Mouse (Mus musculus) liver, embryonic 13.5 days (tissue): ENCODE data around the gene Rps27a. TPM values are rescaled to one million over a fixed set of nuclear protein-coding genes. Genes with fewer than 3 reads are reported as not detected.

Experiments
- ATAC-seq: fragments of 200-750 bp; cut with Nextera tagmentation; 2 replicates; pipeline ENCODE4 v1.8.0; 2017; ENCODE audit warnings: low read depth, mild to moderate bottlenecking, moderate number of reproducible peaks, moderate library complexity
- DNase-seq: peaks from one replicate; pipeline ENCODE4 v3.0.0; 2022
- H3K27ac ChIP-seq: fragments of 300-500 bp; sonication (generic); 2 replicates; pipeline ENCODE4 v1.5.1; 2015; ENCODE audit warnings: moderate library complexity, mild to moderate bottlenecking, inconsistent platforms
- H3K27me3 ChIP-seq: fragments of 300-500 bp; sonication (generic); 2 replicates; pipeline ENCODE4 v1.6.1; 2015; ENCODE audit warnings: mild to moderate bottlenecking, inconsistent platforms
- H3K36me3 ChIP-seq: fragments of 300-500 bp; sonication (generic); 2 replicates; pipeline ENCODE4 v1.6.1; 2015; ENCODE audit warnings: mild to moderate bottlenecking, inconsistent platforms
- H3K4me1 ChIP-seq: fragments of 300-500 bp; sonication (generic); replicated peaks from 2 replicates; pipeline ENCODE4 v1.6.1; 2015; ENCODE audit warnings: inconsistent platforms
- H3K4me2 ChIP-seq: fragments of 300-500 bp; sonication (generic); 2 replicates; pipeline ENCODE4 v1.6.1; 2015; ENCODE audit warnings: inconsistent platforms, mild to moderate bottlenecking, moderate library complexity
- H3K4me3 ChIP-seq: fragments of 300-500 bp; sonication (generic); replicated peaks from 2 replicates; pipeline ENCODE4 v1.5.1; 2015; ENCODE audit warnings: mild to moderate bottlenecking, inconsistent platforms
- H3K9ac ChIP-seq: fragments of 300-500 bp; sonication (generic); 2 replicates; pipeline ENCODE4 v1.6.1; 2015; ENCODE audit warnings: mild to moderate bottlenecking, inconsistent platforms
- H3K9me3 ChIP-seq: fragments of 300-500 bp; sonication (generic); replicated peaks from 2 replicates; pipeline ENCODE4 v1.6.1; 2016; ENCODE audit warnings: inconsistent platforms
- WGBS: fragments of 180-500 bp; shearing (Covaris S2); methylation state at CpG from one replicate; pipeline ENCODE4 v1.1.7; 2015; ENCODE audit not compliant: insufficient replicate concordance; 5-methylcytosine and 5-hydroxymethylcytosine counted together
- polyA plus RNA-seq: library from polyadenylated mRNA; unstranded; fragments of >200 nt; fragmentation: Nextera tagmentation; extraction: Ambion mirVana; gene quantifications from 2 replicates; pipeline ENCODE4 v1.2.1, GENCODE M21; 2015

Gene Rps27a
- polyA plus RNA-seq, 1 experiment from 2014 or later, result 1,016 TPM

DNA sequence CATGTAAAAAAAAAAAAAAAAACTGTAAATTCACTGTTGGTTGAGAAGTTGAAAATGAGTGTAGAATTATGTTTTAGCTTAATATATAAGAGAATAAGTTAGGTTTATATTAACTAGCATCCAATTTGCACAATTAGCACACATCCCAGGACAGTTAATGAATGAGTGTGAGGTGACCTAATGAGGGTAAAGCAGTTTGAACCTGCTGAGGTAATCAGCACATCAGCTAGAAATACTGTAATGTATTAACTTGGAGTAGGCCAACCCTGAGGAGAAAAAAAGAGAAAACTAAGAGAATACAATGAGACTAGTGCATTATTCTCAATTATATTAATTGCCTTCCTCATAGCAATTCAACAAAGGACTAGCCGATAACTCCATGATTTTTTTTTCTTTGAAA is 38.5 kb downstream of the Rps27a start:
- DNase-seq (no peak), ATAC-seq (no peak)
- 84% methylated on average over 1 of the region's 1 CpGs for WGBS
- no peaks in the 10 kb centered on the region for H3K9me3 ChIP-seq
- H3K4me1 ChIP-seq, result peaks cover 25% of the 10 kb centered on the region
- H3K27ac ChIP-seq, result no peak overlapping the region
- H3K27me3 ChIP-seq, result no peaks in the 10 kb centered on the region
- peaks cover 20% of the 10 kb centered on the region for H3K36me3 ChIP-seq
- no peak overlapping the region for H3K4me2 ChIP-seq
- H3K4me3 ChIP-seq, result no peak overlapping the region
- no peak overlapping the region for H3K9ac ChIP-seq

DNA sequence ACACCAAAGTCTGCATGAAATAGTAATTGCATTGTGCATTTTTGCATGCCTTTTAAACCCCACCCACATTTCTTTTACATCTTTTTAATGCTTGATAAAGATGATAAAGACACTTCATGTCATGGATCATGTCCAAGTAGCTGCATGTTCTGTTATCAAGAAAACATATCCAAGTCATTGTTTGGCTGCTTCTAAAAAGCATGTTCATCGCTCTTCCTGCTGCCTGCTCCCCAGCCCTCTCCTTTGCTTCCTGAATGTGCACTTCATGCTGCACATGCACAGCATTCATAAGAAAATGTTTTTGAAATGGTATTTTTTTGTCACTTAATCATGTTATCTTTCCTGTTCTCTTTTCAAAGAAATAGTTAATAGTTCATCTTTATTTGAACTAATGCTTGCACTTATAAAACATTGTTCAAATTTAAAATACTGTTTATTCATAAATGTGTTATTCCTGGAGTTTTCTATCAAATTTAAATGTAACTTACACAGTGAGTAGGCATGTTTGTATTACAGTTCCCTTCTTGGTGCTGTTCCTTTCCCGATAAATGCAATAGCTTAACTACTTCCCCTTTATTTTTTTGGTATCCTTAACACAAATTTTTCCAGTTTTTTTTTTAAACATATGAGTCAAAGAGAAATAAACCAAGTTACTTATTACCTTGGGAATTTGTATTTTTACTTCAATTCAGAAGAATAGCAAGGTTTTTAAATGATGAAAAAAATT is 42.8 kb downstream of the Rps27a start:
- Histone ChIP-seq H3K4me2 (peak overlapping the region; percentile 26; the same call in 1 of the 2 replicates), H3K9me3 (no peaks in the 10 kb centered on the region), H3K36me3 (peaks cover 7% of the 10 kb centered on the region), H3K4me3 (no peak overlapping the region), H3K4me1 (peaks cover 18% of the 10 kb centered on the region), H3K9ac (no peak overlapping the region), H3K27me3 (no peaks in the 10 kb centered on the region), H3K27ac (peak overlapping the region; percentile 68)
- ATAC-seq, result peak; percentile 60; the same call in 1 of the 2 replicates
- DNase-seq, result no peak
- WGBS, result 44% methylated on average over 2 of the region's 2 CpGs

DNA sequence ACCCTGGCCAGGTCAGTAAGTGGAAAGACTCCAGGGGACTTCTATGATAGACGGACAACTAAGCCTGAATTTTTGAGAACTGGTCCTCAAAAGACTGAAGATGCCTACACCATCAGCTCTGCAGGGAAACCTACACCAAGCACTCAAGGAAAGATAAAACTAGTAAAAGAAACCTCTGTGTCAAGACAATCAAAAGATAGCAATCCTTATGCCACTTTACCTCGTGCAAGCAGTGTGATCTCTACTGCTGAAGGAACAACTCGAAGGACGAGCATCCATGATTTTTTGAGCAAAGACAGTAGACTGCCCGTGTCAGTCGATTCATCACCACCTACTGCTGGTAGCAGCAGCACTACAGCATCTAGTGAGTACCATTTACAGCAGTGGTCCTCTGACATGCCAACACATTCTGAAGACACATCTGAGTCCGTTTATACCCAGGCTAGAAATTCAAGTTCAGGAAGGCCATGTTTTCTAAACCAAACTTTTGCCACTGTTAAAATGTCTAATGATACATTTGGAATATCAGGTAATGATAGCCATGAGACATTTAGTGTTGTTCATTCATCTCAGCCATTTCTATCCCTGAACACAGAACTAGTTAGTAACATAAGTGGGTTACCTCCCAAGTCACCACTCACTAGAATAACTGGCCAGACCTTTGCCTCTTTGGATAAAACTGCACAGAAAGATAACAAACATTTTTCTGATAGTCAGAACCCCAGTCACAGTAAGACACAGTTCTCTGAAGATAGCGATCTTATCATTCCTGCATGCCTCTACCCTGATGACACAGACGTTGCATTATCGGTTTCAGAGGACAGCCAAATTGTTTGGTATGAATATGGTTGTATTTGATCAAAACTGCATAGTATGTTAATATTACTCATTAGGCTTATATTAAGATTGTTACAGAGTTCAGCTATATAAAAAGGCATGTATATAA is 43.7 kb downstream of the Rps27a start:
- Histone ChIP-seq H3K9me3 (no peaks in the 10 kb centered on the region), H3K4me2 (0 out of 2 replicates have a peak overlapping the region, but pooled peaks have one; percentile 26), H3K27ac (peak overlapping the region; percentile 68), H3K36me3 (peaks cover 7% of the 10 kb centered on the region), H3K4me1 (peaks cover 18% of the 10 kb centered on the region), H3K27me3 (no peaks in the 10 kb centered on the region), H3K4me3 (no peak overlapping the region), H3K9ac (no peak overlapping the region)
- no peak for DNase-seq
- WGBS, result 57% methylated on average over 10 of the region's 10 CpGs
- ATAC-seq, result peak; percentile 92

DNA sequence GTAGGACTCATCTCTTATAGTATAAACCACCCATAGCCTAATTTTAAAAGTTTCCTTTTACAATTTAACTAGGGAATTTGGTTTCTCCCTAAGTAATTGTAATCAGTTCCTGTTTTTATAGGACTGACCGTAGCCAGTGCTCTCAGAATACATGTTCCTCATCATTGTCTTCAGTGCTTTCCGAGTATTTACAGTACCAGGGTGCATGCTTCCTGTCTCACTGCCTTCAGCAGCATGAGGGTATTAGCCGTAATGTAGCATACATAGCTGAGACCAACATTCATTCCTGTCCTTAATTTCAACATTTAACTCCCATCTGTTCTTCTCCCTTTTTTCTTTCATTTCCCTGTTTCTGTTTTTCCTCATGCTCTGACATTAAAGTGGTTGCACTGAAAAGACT is 50.9 kb downstream of the Rps27a start:
- peaks cover 3% of the 10 kb centered on the region for H3K4me1 ChIP-seq
- DNase-seq (no peak), ATAC-seq (no peak)
- H3K27ac ChIP-seq, result no peak overlapping the region
- H3K9me3 ChIP-seq, result no peaks in the 10 kb centered on the region
- H3K27me3 ChIP-seq, result no peaks in the 10 kb centered on the region
- no peak overlapping the region for H3K4me3 ChIP-seq
- H3K4me2 ChIP-seq, result no peak overlapping the region
- WGBS, result 63% methylated on average over 3 of the region's 3 CpGs
- peaks cover 7% of the 10 kb centered on the region; the same call in 1 of the 2 replicates for H3K36me3 ChIP-seq
- no peak overlapping the region for H3K9ac ChIP-seq

Other genes with a start within 250 kb of the Rps27a start
- gene Ccdc88a, start 174.5 kb downstream of the Rps27a start, polyA plus RNA-seq, result 5.0 and 5.2 TPM in 2 replicates
- 25.0 and 29.8 TPM in 2 replicates for gene Prorsd1, start 33.1 kb downstream of the Rps27a start, polyA plus RNA-seq
- 29.3 and 32.5 TPM in 2 replicates for gene Mtif2, start 21.7 kb downstream of the Rps27a start, polyA plus RNA-seq
- gene Clhc1, start 159 bp downstream of the Rps27a start, polyA plus RNA-seq, result 0.05 and 0.07 TPM in 2 replicates
- 11.9 TPM in 2 replicates for gene Rtn4, start 144.8 kb upstream of the Rps27a start, polyA plus RNA-seq